Comparison of ENCODE assay signal across 16 mouse cellular contexts in genomic region chr6:94690247-94690646, GRCm38 (mm10). TPM values are rescaled to one million over a fixed set of nuclear protein-coding genes. Genes with fewer than 3 reads are reported as not detected.
DNase-seq lines count a peak whose midpoint lies in the region; ATAC-seq and TF ChIP-seq lines count a peak whose summit lies in the region.
"Had no signal": no experiment of that assay in that cellular context is flagged by ENCODE, and none has a peak within 500 bp of the region (broad histone marks: within the 10 kb centered on the region; RNA-seq: fewer than 3 reads in every experiment).

No protein-coding gene starts in this region.

- no peak for ATAC-seq in hindbrain, embryonic 15.5 days (ENCODE audit: low FRiP score, low read depth)
- ATAC-seq in hindbrain, embryonic 11.5 days (ENCODE audit: low FRiP score) = no peak
- no peak for ATAC-seq in intestine, embryonic 15.5 days
- ATAC-seq: forebrain, embryonic 14.5 days had no signal

- no peak overlapping the region for H3K9ac ChIP-seq in hindbrain, embryonic 15.5 days
- H3K9ac ChIP-seq in hindbrain, embryonic 11.5 days (ENCODE audit: low read depth, low read length) = no peak overlapping the region
- no peak overlapping the region for H3K9ac ChIP-seq in intestine, embryonic 15.5 days
- H3K9ac ChIP-seq: heart, embryonic 13.5 days had no signal

- no peaks in the 10 kb centered on the region for H3K27me3 ChIP-seq in hindbrain, embryonic 15.5 days
- H3K27me3 ChIP-seq in hindbrain, embryonic 11.5 days (ENCODE audit: control insufficient read depth, insufficient read depth, low read length) = no peaks in the 10 kb centered on the region
- no peaks in the 10 kb centered on the region for H3K27me3 ChIP-seq in thymus, adult 2 months (ENCODE audit: control insufficient read depth, insufficient read depth, low read length)
- no peaks in the 10 kb centered on the region for H3K27me3 ChIP-seq in intestine, embryonic 15.5 days (replicated peaks)
- H3K27me3 ChIP-seq: heart, embryonic 13.5 days had no signal

- peaks cover 21% of the 10 kb centered on the region; the same call in 1 of the 2 replicates for H3K4me1 ChIP-seq in hindbrain, embryonic 15.5 days (replicated peaks)
- H3K4me1 ChIP-seq in hindbrain, embryonic 11.5 days (replicated peaks; ENCODE audit: control insufficient read depth, insufficient read depth, low read length) = peaks cover 8% of the 10 kb centered on the region
- H3K4me1 ChIP-seq in thymus, adult 2 months (replicated peaks; ENCODE audit: control insufficient read depth, insufficient read depth, low read length) = peaks cover 40% of the 10 kb centered on the region
- peaks cover 74% of the 10 kb centered on the region for H3K4me1 ChIP-seq in intestine, embryonic 15.5 days (replicated peaks)
- H3K4me1 ChIP-seq: megakaryocyte, embryonic 14.5 days had no signal

- H3K9me3 ChIP-seq in hindbrain, embryonic 15.5 days = no peaks in the 10 kb centered on the region
- no peaks in the 10 kb centered on the region for H3K9me3 ChIP-seq in hindbrain, embryonic 11.5 days (ENCODE audit: control insufficient read depth, low read length)
- H3K9me3 ChIP-seq in intestine, embryonic 15.5 days = no peaks in the 10 kb centered on the region
- H3K9me3 ChIP-seq: G1E; heart, embryonic 13.5 days; megakaryocyte, embryonic 14.5 days had no signal

- H3K36me3 ChIP-seq in hindbrain, embryonic 15.5 days = no peaks in the 10 kb centered on the region
- H3K36me3 ChIP-seq in hindbrain, embryonic 11.5 days (ENCODE audit: control insufficient read depth, insufficient read depth, low read length) = no peaks in the 10 kb centered on the region
- H3K36me3 ChIP-seq in thymus, adult 2 months (ENCODE audit: control insufficient read depth, insufficient read depth, low read length) = no peaks in the 10 kb centered on the region
- H3K36me3 ChIP-seq in intestine, embryonic 15.5 days = no peaks in the 10 kb centered on the region
- H3K36me3 ChIP-seq: heart, embryonic 13.5 days had no signal

- no peak for TF ChIP-seq CTCF in thymus, adult 2 months (IDR thresholded peaks at IDR 0.05; ENCODE audit: borderline replicate concordance, control insufficient read depth, extremely low read depth, insufficient read depth, low read length, poor library complexity)

- H3K27ac ChIP-seq in hindbrain, embryonic 15.5 days (replicated peaks) = no peak overlapping the region
- H3K27ac ChIP-seq in hindbrain, embryonic 11.5 days (ENCODE audit: low read depth, low read length) = no peak overlapping the region
- peak overlapping the region; percentile 70 for H3K27ac ChIP-seq in thymus, adult 2 months (ENCODE audit: control insufficient read depth, insufficient read depth, low read length)
- no peak overlapping the region for H3K27ac ChIP-seq in intestine, embryonic 15.5 days
- H3K27ac ChIP-seq: heart, embryonic 13.5 days had no signal

- TF ChIP-seq POLR2A in thymus, adult 2 months (IDR thresholded peaks at IDR 0.05; ENCODE audit: control insufficient read depth, extremely low read depth, insufficient read depth, low read length, poor library complexity) = no peak

- H3K4me2 ChIP-seq in hindbrain, embryonic 15.5 days = peak overlapping the region; percentile 0; the same call in 1 of the 2 replicates
- H3K4me2 ChIP-seq in hindbrain, embryonic 11.5 days (replicated peaks; ENCODE audit: low read depth, low read length) = no peak overlapping the region
- peak overlapping the region; percentile 20 for H3K4me2 ChIP-seq in intestine, embryonic 15.5 days (replicated peaks)
- H3K4me2 ChIP-seq: heart, embryonic 13.5 days had no signal

- no peak for DNase-seq in hindbrain, embryonic 11.5 days (ENCODE audit: low spot score)
- DNase-seq in thymus, adult 2 months = no peak
- no peak for DNase-seq in thymus, postnatal 4 days
- peak; percentile 46 for DNase-seq in thymus, postnatal 25 days
- no peak for DNase-seq in left cerebral cortex, adult 18-20 months (ENCODE audit: low spot score in 2 of 2)
- no peak for DNase-seq in layer of hippocampus, postnatal 36 days
- DNase-seq: adrenal gland, postnatal 10 days; B cell, adult 2 months; cerebellum, adult 2 months; lung, adult 2 months had no signal

- 71% methylated on average over 7 of the region's 7 CpGs for WGBS in hindbrain, embryonic 15.5 days
- 66% methylated on average over 7 of the region's 7 CpGs for WGBS in hindbrain, embryonic 11.5 days
- WGBS in thymus, adult 2 months = 37% methylated on average over 7 of the region's 7 CpGs
- WGBS in intestine, embryonic 15.5 days = 39% methylated on average over 7 of the region's 7 CpGs

- no peak overlapping the region for H3K4me3 ChIP-seq in hindbrain, embryonic 15.5 days
- no peak overlapping the region for H3K4me3 ChIP-seq in hindbrain, embryonic 11.5 days (ENCODE audit: low read depth, low read length)
- H3K4me3 ChIP-seq in thymus, adult 2 months (ENCODE audit: control insufficient read depth, insufficient read depth, low read length) = no peak overlapping the region
- H3K4me3 ChIP-seq in intestine, embryonic 15.5 days (replicated peaks) = no peak overlapping the region
- H3K4me3 ChIP-seq: heart, embryonic 13.5 days; megakaryocyte, embryonic 14.5 days had no signal

RNA-seq across cellular contexts. Expression of gene Lrig1, which starts 9.7 kb away (rescaled TPM):
- 20.6 and 23.8 TPM in 2 replicates for polyA plus RNA-seq in hindbrain, embryonic 15.5 days (2015; fragmentation: Nextera tagmentation; extraction: Ambion mirVana)
- polyA plus RNA-seq in hindbrain, embryonic 11.5 days (2014; fragmentation: Nextera tagmentation; extraction: Ambion mirVana) = 18.0 and 20.2 TPM in 2 replicates
- 58.7 and 62.1 TPM in 2 replicates for polyA plus RNA-seq in thymus, adult 2 months (2012; rRNA removed)
- 17.1 and 19.5 TPM in 2 replicates for polyA plus RNA-seq in intestine, embryonic 15.5 days (2015; fragmentation: Nextera tagmentation; extraction: Ambion mirVana)
- total RNA-seq in left cerebral cortex, adult 18-20 months (2021) = 10 to 100 TPM; 22.6 to 31.6 TPM
- total RNA-seq in layer of hippocampus, postnatal 36 days (2021) = 10 to 100 TPM; 27.0 to 27.8 TPM
